Mouse (Mus musculus): ENCODE measurements around the gene Arel1. TPM values are rescaled to one million over a fixed set of nuclear protein-coding genes. Genes with fewer than 3 reads are reported as not detected.

Arel1 gene
- total RNA-seq, 2 experiments from 2014 or later = 30.7 to 41.3 TPM

- no peak for DNase-seq
Measured at GRCm38 (mm10) chr12:84948584-84949285, 22.0 kb downstream of the Arel1 start.

GRCm38 (mm10) chr12:84947894-84948583, 22.7 kb downstream of the Arel1 start:
- DNase-seq = peak; percentile 46

- DNase-seq = no peak
Measured at GRCm38 (mm10) chr12:84944813-84945553, 25.7 kb downstream of the Arel1 start.

DNA sequence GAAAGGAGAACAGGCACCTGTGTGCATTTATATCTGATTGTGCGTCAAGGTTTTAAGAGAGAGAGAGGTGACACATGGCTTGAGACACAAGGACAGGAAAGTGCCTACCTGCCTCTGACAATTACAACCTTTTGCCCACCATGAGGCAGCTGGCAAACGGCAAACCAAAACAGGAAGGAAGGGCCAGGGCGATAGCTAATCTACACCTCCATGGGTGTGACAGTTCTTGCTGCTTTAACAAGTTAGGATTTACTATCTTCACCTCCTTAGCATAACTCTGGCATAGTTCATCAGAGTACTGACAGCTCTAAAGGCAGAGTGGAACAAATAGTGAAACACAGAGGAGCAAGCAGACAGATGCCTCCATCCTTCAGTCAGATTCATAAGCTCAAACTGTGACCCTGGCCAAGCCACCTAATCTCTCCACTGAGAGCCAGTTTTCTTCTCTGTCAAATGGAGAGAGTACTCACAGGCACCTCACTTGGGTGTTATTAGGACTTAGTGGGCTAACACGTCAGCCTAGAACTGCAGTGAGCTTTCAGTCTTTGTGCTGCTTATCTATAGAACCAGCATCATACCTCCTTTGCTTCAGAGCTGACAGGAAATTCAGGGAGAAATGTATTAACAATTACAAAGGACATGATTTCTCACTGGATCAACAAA, 26.4 kb downstream of the Arel1 start:
- DNase-seq = no peak

- DNase-seq = no peak
Measured at GRCm38 (mm10) chr12:84943006-84943952, 27.4 kb downstream of the Arel1 start.

GRCm38 (mm10) chr12:84941717-84942116, 29.0 kb downstream of the Arel1 start:
- no peak for DNase-seq

GRCm38 (mm10) chr12:84940343-84940742, 30.4 kb downstream of the Arel1 start:
- DNase-seq = no peak

- no peak for DNase-seq
Measured at GRCm38 (mm10) chr12:84939117-84939516, 31.6 kb downstream of the Arel1 start.

GRCm38 (mm10) chr12:84935343-84935742, 35.4 kb downstream of the Arel1 start:
- DNase-seq = no peak

DNA sequence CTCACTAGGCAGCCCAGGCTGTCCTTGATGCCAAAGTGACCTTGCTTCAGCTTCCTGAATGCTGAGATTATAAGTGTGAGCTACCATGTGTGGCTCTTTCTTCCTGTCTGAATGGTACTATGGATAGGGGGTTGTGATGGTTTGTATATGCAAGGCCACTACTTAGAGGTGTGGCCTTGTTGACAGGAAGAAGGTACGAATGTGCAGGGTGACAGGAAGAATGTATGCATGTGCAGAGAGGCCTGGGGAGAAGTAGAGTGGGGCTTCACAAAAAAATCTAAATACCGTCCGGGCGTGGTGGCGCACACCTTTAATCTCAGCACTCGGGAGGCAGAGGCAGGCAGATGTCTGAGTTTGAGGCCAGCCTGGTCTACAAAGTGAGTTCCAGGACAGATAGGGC, 38.5 kb downstream of the Arel1 start:
- no peak for DNase-seq

DNA sequence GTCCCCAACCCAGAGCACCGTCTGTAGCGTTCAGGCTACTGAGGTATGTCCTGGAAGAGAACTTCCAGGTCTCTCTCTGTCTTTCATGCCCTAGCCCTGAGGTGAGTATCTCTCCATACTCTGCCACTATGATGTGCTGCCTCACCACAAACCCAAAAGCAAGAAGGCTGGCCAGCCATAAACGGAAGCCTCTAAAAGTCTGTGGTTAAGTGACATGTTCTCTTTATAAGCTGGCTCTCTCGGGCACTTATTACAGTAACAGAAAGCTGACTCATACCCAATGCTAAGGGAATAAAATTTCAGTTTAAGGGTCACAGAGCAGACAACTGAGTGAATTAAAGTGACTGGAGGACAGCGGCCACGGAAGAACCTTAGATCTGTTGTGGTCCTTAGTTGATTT, 44.2 kb downstream of the Arel1 start:
- DNase-seq = no peak

DNA sequence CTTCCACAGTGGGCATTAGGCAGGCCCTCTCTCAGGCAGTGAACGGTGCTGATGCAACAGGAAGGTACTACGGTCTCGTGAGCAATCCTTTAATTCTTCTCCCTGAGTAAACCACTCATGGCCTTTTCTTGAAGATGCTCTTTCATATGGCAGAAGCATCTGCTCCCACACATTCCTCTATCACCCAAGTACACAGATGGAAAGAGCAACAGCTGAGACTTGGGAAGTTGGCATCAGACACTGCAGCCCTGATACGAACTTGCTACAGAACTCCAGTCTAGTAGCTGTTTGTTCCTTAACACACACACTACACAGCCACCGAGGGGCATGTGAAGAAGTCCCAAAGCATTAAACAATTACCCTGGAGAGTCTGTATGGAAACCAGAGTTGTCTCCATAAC, 46.4 kb downstream of the Arel1 start:
- no peak for DNase-seq

- no peak for DNase-seq
Measured at GRCm38 (mm10) chr12:84921881-84922419, 48.8 kb downstream of the Arel1 start.

DNA sequence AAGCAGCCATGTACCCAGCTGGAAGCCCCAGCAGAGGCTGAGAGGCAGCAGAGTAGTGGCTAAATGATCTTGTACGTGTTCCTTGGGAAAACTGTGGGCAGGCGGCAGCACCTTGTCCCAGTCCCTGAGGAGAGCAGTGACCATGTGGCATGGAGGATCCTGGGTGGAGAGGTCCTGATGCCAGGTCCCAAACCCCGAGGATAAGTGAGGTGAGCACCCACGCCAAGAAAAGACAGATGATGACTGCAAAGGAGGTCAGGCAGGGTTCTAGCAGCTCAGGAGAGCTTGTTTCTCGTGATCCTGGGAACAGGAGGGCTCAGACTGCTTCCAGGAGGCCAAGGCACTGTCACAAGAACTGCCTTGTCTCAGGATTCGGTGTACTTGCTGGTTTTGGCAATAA, 51.9 kb downstream of the Arel1 start:
- no peak for DNase-seq

- DNase-seq = no peak
Measured at GRCm38 (mm10) chr12:84917799-84918198, 52.9 kb downstream of the Arel1 start.

DNA sequence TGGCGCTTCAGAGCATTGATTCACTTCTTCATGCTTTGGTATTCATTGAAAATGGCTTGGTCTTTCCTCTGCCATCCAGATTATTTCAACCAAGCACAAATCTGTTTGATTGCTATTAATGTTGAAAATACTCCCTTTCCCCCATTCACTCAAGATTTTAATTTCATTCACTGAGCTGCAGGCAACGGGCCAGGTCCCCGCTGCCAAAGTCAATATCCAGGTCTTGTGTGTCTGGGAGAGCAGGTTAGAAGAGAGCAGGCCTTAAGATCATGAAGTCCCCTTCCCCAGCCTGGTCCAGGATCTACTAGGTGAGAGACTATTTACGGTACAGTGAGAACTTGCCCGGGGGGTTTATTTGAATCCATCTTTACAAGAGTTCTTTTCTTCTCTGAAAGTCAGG, 55.7 kb downstream of the Arel1 start:
- peak; percentile 38 for DNase-seq

GRCm38 (mm10) chr12:84912652-84913104, 58.0 kb downstream of the Arel1 start:
- no peak for DNase-seq

- DNase-seq = no peak
Measured at GRCm38 (mm10) chr12:84911640-84912039, 59.1 kb downstream of the Arel1 start.

GRCm38 (mm10) chr12:84910066-84910465, 60.6 kb downstream of the Arel1 start:
- DNase-seq = no peak

DNA sequence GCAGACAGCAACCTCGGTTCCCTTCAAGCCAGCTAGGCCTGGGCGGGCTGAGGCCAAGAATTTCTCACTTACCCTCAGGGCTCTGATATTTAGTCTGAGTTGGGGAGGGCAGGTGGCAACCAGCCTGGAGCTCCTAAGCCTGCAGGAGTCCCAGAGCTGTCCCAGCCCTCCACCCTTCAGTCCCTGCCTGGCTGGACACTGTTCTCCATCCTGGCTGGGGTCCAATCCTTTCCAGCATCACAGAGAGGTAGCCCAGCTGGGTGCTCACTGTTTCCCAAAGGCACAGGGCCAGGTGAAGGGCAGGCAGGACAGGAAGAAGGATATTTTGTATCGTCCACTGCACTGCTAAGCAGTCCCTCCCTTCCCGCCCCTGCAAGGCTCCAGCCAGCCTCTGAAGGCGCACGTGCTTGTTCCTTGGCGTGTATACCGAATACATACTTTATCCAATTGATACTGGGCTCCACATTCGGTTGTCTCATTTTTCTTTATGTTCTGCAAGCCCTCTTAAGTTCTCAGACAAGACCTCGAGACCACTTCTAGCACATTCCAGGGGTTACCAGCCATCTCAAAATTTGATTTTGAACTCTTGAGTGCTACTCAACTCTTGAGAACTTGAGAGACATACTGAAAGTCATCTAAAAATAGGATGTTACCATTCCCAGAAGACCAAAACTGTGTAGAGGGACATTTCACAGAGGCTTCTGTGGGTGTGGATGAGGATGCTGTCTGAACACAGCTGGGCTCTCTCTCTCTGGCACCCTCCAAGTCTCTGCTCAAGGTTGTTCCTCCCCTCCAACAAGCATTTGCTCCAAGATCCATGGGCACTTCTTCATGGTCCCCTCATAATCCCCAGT, 62.8 kb downstream of the Arel1 start:
- peak; percentile 51 for DNase-seq
